Mouse (Mus musculus) embryonic facial prominence, embryonic 10.5 days (tissue): Measurements from ENCODE around the gene Mical1. TPM values are rescaled to one million over a fixed set of nuclear protein-coding genes. Genes with fewer than 3 reads are reported as not detected.
A peak's percentile ranks its signal among the peaks of the same experiment; 100 is the strongest.

Experiments used
- DNase-seq: peaks from one replicate; pipeline ENCODE4 v3.0.0-alpha.2; 2017; ENCODE audit warnings: low spot score
- H3K27ac ChIP-seq: fragments of 300-500 bp; sonication (generic); replicated peaks from 2 replicates; pipeline ENCODE4 v1.5.1; 2016; ENCODE audit warnings: mild to moderate bottlenecking
- H3K27me3 ChIP-seq: fragments of 300-500 bp; sonication (generic); replicated peaks from 2 replicates; pipeline ENCODE4 v1.6.1; 2016; ENCODE audit warnings: low read depth, mild to moderate bottlenecking; ENCODE audit not compliant: poor library complexity, severe bottlenecking
- H3K36me3 ChIP-seq: fragments of 300-500 bp; sonication (generic); replicated peaks from 2 replicates; pipeline ENCODE4 v1.6.1; 2016; ENCODE audit warnings: mild to moderate bottlenecking, moderate library complexity
- H3K4me1 ChIP-seq: fragments of 300-500 bp; sonication (generic); 2 replicates; pipeline ENCODE4 v1.6.1; 2016
- H3K4me3 ChIP-seq: fragments of 300-500 bp; sonication (generic); 2 replicates; pipeline ENCODE4 v1.5.1; 2016; ENCODE audit warnings: mild to moderate bottlenecking, moderate library complexity
- H3K9me3 ChIP-seq: fragments of 300-500 bp; sonication (generic); 2 replicates; pipeline ENCODE4 v1.6.1; 2016; ENCODE audit warnings: mild to moderate bottlenecking
- WGBS: fragments of 180-500 bp; shearing (Covaris S2); methylation state at CpG from one replicate; pipeline ENCODE4 v1.1.7; 2016; 5-methylcytosine and 5-hydroxymethylcytosine counted together
- polyA plus RNA-seq: library from polyadenylated mRNA; unstranded; fragments of >200 nt; fragmentation: Nextera tagmentation; extraction: Ambion mirVana; gene quantifications from 2 replicates; pipeline ENCODE4 v1.2.1, GENCODE M21; 2016

Gene Mical1
- polyA plus RNA-seq, 1 experiment from 2014 or later = 48.0 TPM

GRCm38 (mm10) chr10:41461057-41461722 is 14.9 kb upstream of the Mical1 start:
- Histone ChIP-seq H3K27me3 (no peaks in the 10 kb centered on the region), H3K9me3 (no peaks in the 10 kb centered on the region), H3K4me3 (no peak overlapping the region), H3K27ac (no peak overlapping the region), H3K4me1 (peaks cover 3% of the 10 kb centered on the region), H3K36me3 (peaks cover 75% of the 10 kb centered on the region)
- no peak for DNase-seq
- WGBS = 88% methylated on average over 3 of the region's 3 CpGs

DNA sequence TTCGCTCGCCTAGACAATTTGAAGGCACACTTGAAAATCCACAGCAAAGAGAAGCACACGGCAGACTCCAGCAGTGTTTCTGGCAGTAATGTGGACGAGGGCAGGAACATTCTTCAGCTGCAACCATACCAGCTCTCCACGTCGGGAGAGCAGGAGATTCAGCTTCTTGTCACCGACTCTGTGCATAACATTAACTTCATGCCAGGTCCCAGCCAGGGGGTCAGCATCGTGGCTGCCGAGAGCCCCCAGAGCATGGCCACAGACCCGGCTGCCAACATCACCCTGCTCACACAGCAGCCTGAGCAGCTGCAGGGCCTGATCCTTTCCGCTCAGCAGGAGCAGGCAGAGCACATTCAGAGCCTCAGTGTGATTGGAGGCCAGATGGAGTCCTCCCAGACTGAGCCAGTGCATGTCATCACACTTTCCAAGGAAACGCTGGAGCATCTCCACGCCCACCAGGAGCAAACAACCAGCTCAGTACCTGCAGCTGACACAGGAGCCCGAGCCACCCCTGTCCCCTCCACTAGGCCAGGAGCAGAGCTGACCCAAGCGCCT is 11.6 kb upstream of the Mical1 start:
- peaks cover 61% of the 10 kb centered on the region for H3K36me3 ChIP-seq
- H3K27ac ChIP-seq = no peak overlapping the region
- DNase-seq = no peak
- no peaks in the 10 kb centered on the region for H3K9me3 ChIP-seq
- WGBS = 52% methylated on average over 15 of the region's 15 CpGs
- H3K4me3 ChIP-seq = no peak overlapping the region
- peaks cover 3% of the 10 kb centered on the region for H3K4me1 ChIP-seq
- H3K27me3 ChIP-seq = no peaks in the 10 kb centered on the region

- WGBS = 41% methylated on average over 6 of the region's 6 CpGs
- Histone ChIP-seq H3K4me1 (no peaks in the 10 kb centered on the region), H3K36me3 (peaks cover 42% of the 10 kb centered on the region), H3K27me3 (no peaks in the 10 kb centered on the region), H3K4me3 (no peak overlapping the region), H3K9me3 (no peaks in the 10 kb centered on the region), H3K27ac (no peak overlapping the region)
- DNase-seq = no peak
Observed at GRCm38 (mm10) chr10:41467325-41467724, 8.8 kb upstream of the Mical1 start.

GRCm38 (mm10) chr10:41470693-41471092 is 5.4 kb upstream of the Mical1 start:
- DNase-seq = no peak
- Histone ChIP-seq H3K36me3 (peaks cover 19% of the 10 kb centered on the region), H3K27ac (no peak overlapping the region), H3K4me3 (no peak overlapping the region), H3K4me1 (peaks cover 11% of the 10 kb centered on the region), H3K9me3 (no peaks in the 10 kb centered on the region), H3K27me3 (no peaks in the 10 kb centered on the region)
- WGBS = 86% methylated on average over 3 of the region's 3 CpGs

DNA sequence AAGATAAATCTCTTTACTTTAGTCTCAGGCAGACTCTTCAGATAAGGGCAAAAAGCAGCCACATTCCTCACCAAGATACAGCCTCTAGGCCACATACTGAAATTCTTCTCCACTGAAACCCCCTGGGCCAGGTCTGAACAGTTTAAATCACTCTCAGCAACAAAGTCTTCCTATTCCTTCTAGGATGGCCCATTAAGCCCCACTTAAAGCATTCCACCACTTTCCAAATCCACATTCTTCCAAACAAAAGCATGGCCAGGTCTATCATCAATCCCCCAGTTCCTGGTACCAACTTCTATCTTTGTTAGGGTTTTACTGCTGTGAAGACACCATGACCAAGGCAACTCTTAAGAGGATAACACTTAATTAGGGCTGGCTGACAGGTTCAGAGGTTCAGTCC is 3.6 kb upstream of the Mical1 start:
- Histone ChIP-seq H3K9me3 (no peaks in the 10 kb centered on the region), H3K27me3 (no peaks in the 10 kb centered on the region), H3K36me3 (peaks cover 6% of the 10 kb centered on the region; the same call in 1 of the 2 replicates)

GRCm38 (mm10) chr10:41472962-41473481 is 3.1 kb upstream of the Mical1 start:
- WGBS = 79% methylated on average over 5 of the region's 5 CpGs
- Histone ChIP-seq H3K4me1 (peaks cover 34% of the 10 kb centered on the region), H3K4me3 (no peak overlapping the region), H3K27me3 (no peaks in the 10 kb centered on the region), H3K9me3 (no peaks in the 10 kb centered on the region), H3K27ac (no peak overlapping the region), H3K36me3 (peaks cover 7% of the 10 kb centered on the region; the same call in 1 of the 2 replicates)
- no peak for DNase-seq

More for the DNA sequence above, 3.6 kb upstream of the Mical1 start:
- H3K27ac ChIP-seq = no peak overlapping the region
- DNase-seq = no peak
- peaks cover 29% of the 10 kb centered on the region for H3K4me1 ChIP-seq
- H3K4me3 ChIP-seq = no peak overlapping the region

DNA sequence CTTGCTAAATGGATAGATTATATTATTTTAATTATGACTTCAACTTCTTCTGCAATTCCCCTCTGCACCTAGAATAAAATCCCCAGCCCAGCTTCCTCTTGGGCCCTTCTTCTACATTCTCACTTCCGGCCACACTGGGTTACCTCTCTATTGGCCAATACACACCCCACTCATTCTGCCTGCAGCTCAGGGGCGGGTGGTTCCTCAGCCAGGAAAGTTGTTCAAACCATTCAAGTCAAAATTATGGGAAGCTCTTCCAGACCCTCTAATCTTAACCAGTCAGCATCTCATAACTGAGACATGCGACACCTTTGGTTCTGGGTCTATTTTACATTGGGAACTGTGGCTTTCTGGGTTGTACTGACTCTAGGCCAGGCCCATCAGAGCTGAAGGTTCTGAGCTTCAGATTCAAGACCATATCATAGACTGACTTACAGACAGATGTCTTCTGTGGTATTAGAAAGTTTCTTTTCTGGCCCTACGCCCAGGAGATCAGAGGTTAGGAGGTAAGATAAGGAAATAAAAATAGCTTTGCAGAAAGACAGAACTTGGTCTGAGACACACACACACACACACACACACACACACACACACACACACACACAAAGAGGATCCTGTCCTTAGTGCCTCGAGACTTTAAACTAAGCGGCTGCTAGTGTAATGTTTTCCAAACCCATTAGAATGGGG is 2.2 kb upstream of the Mical1 start:
- H3K36me3 ChIP-seq = peaks cover 10% of the 10 kb centered on the region
- WGBS = 82% methylated on average over 6 of the region's 6 CpGs
- H3K9me3 ChIP-seq = no peaks in the 10 kb centered on the region
- no peaks in the 10 kb centered on the region for H3K27me3 ChIP-seq
- DNase-seq = no peak
- H3K27ac ChIP-seq = no peak overlapping the region
- no peak overlapping the region for H3K4me3 ChIP-seq
- peaks cover 39% of the 10 kb centered on the region for H3K4me1 ChIP-seq

- no peak overlapping the region for H3K27ac ChIP-seq
- no peak overlapping the region for H3K4me3 ChIP-seq
- WGBS = 79% methylated on average over 1 of the region's 1 CpGs
- no peaks in the 10 kb centered on the region for H3K9me3 ChIP-seq
- H3K36me3 ChIP-seq = peaks cover 20% of the 10 kb centered on the region
- H3K4me1 ChIP-seq = peaks cover 39% of the 10 kb centered on the region
- H3K27me3 ChIP-seq = no peaks in the 10 kb centered on the region
- DNase-seq = no peak
Observed at GRCm38 (mm10) chr10:41474981-41475391, 1.1 kb upstream of the Mical1 start.

DNA sequence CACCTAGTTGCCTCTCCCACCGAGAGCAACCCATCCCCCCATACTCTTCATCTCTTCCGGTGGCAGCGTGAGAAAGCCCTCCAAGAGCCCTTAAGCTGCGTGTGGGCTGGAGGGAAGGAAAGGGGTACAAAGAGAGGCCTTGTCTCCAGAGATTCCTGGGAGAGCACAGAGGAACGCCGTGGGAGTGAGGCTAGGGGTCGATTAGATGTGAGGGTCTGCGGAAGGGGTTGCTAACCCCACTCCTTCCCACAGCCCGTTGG is 834 bp downstream of the Mical1 start:
- peak; percentile 70 for DNase-seq
- under 1% methylated on average over 9 of the region's 9 CpGs for WGBS
- Histone ChIP-seq H3K4me1 (peaks cover 47% of the 10 kb centered on the region), H3K27me3 (no peaks in the 10 kb centered on the region), H3K36me3 (peaks cover 39% of the 10 kb centered on the region), H3K4me3 (peak overlapping the region; percentile 74), H3K9me3 (no peaks in the 10 kb centered on the region), H3K27ac (peak overlapping the region; percentile 93)

DNA sequence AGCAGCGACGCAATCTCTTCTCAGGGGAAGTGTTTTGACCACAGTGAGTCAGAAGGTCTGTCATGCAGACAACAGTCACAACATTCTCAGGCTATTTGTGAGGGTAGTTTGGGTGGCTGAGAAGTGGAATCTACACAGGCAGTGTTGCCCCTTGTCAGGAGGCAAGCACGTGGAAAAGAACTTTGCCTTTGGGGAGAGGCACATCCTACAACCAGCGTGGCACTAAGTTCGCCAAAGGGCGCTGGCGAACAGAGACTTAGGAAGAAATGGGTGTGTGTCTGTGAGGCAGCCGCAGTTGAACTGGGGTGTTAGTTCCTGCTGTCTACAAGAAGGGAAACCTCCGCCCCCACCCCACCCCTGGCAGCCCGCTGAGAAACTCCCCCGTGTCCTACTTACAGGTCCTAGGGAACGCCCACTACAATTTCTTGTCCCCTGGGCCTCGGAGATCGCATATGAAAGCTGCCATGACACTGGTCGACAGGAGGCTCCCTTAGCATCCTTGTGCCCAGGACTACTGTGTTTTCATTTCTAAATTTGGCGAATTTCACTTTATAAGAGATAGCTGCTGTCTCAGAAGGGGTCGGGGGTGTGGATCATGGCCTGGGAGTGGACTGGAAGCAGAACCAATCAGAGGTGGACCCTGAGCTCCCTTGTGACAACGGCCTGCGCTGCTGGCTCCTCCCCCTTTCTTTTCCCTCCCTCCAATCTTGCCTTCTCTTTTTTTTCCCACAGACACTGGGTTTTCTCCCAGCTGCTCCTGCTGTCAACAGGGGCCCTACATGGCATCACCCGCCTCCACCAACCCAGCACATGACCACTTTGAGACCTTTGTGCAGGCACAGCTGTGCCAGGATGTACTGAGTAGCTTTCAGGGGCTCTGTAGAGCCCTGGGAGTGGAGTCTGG is 1.4 kb downstream of the Mical1 start:
- Histone ChIP-seq H3K27ac (peak overlapping the region; percentile 93), H3K36me3 (peaks cover 45% of the 10 kb centered on the region), H3K4me1 (peaks cover 47% of the 10 kb centered on the region), H3K4me3 (peak overlapping the region; percentile 74), H3K27me3 (no peaks in the 10 kb centered on the region), H3K9me3 (no peaks in the 10 kb centered on the region)
- DNase-seq = peak; percentile 78
- WGBS = 3% methylated on average over 20 of the region's 20 CpGs

GRCm38 (mm10) chr10:41479961-41480360 is 3.8 kb downstream of the Mical1 start:
- 88% methylated on average over 3 of the region's 3 CpGs for WGBS
- Histone ChIP-seq H3K4me1 (peaks cover 44% of the 10 kb centered on the region), H3K27me3 (no peaks in the 10 kb centered on the region), H3K4me3 (no peak overlapping the region), H3K27ac (no peak overlapping the region), H3K9me3 (no peaks in the 10 kb centered on the region), H3K36me3 (peaks cover 69% of the 10 kb centered on the region)
- no peak for DNase-seq
